14 mouse cellular contexts compared by ENCODE assay signal in genomic region chr1:84871131-84871530, GRCm38 (mm10). TPM values are rescaled to one million over a fixed set of nuclear protein-coding genes. Genes with fewer than 3 reads are reported as not detected.
DNase-seq lines count a peak whose midpoint lies in the region; ATAC-seq and TF ChIP-seq lines count a peak whose summit lies in the region.
"Had no signal": no experiment of that assay in that cellular context is flagged by ENCODE, and none has a peak within 500 bp of the region (broad histone marks: within the 10 kb centered on the region; RNA-seq: fewer than 3 reads in every experiment).

No protein-coding gene starts in this region.

- peak overlapping the region; percentile 100 for H3K27ac ChIP-seq in liver, adult 2 months (replicated peaks; ENCODE audit: insufficient read depth, low read depth, low read length)
- no peak overlapping the region for H3K27ac ChIP-seq in forebrain, embryonic 15.5 days (replicated peaks)
- H3K27ac ChIP-seq: midbrain, embryonic 13.5 days had no signal

- WGBS in liver, adult 2 months, result 16% methylated on average over 6 of the region's 6 CpGs
- 69% methylated on average over 5 of the region's 6 CpGs for WGBS in forebrain, embryonic 15.5 days

- H3K27me3 ChIP-seq in liver, adult 2 months (ENCODE audit: control insufficient read depth, insufficient read depth, low read length), result no peaks in the 10 kb centered on the region
- H3K27me3 ChIP-seq in forebrain, embryonic 15.5 days, result no peaks in the 10 kb centered on the region
- H3K27me3 ChIP-seq: CH12.LX; midbrain, embryonic 13.5 days had no signal

- no peak for TF ChIP-seq POLR2A in liver, adult 2 months (IDR thresholded peaks at IDR 0.05; ENCODE audit: extremely low read depth, insufficient read depth, low read length)

- peak; percentile 86 for DNase-seq in liver, adult 2 months (ENCODE audit: extremely low read depth, low read depth, low spot score)
- no peak for DNase-seq in liver
- peak; percentile 70 for DNase-seq in kidney, adult 18-20 months
- DNase-seq in kidney, postnatal 10 days, result peak; percentile 43
- no peak for DNase-seq in Muller cell, postnatal 12 days (ENCODE audit: inconsistent ontology term)
- DNase-seq: cerebellum, adult 2 months; heart, postnatal 10 days; thymus, postnatal 25 days had no signal

- H3K4me2 ChIP-seq in forebrain, embryonic 15.5 days (replicated peaks), result no peak overlapping the region
- H3K4me2 ChIP-seq: heart, embryonic 11.5 days; midbrain, embryonic 13.5 days had no signal

- H3K36me3 ChIP-seq in liver, adult 2 months (ENCODE audit: control insufficient read depth, insufficient read depth, low read length), result no peaks in the 10 kb centered on the region
- no peaks in the 10 kb centered on the region for H3K36me3 ChIP-seq in forebrain, embryonic 15.5 days
- H3K36me3 ChIP-seq: forebrain, embryonic 10.5 days; midbrain, embryonic 13.5 days had no signal

- no peak overlapping the region for H3K9ac ChIP-seq in liver, adult 2 months (ENCODE audit: low read depth, low read length)
- no peak overlapping the region for H3K9ac ChIP-seq in forebrain, embryonic 15.5 days (replicated peaks)
- H3K9ac ChIP-seq: midbrain, embryonic 13.5 days had no signal

- no peak for ATAC-seq in frontal cortex, adult (ENCODE audit: low TSS enrichment)
- ATAC-seq in forebrain, embryonic 15.5 days (replicated peaks), result no peak
- ATAC-seq: midbrain, embryonic 13.5 days had no signal

- peaks cover 13% of the 10 kb centered on the region for H3K4me1 ChIP-seq in liver, adult 2 months (ENCODE audit: control insufficient read depth, insufficient read depth, low read length)
- no peaks in the 10 kb centered on the region for H3K4me1 ChIP-seq in forebrain, embryonic 15.5 days

- no peaks in the 10 kb centered on the region for H3K79me2 ChIP-seq in liver, adult 2 months (ENCODE audit: control insufficient read depth, insufficient read depth, low read length)

- H3K9me3 ChIP-seq in forebrain, embryonic 15.5 days, result no peaks in the 10 kb centered on the region
- H3K9me3 ChIP-seq: forebrain, embryonic 10.5 days; midbrain, embryonic 13.5 days had no signal

- H3K4me3 ChIP-seq in liver, adult 2 months (ENCODE audit: insufficient read depth, low read depth, low read length), result no peak overlapping the region
- no peak overlapping the region for H3K4me3 ChIP-seq in forebrain, embryonic 15.5 days
- H3K4me3 ChIP-seq: forebrain, embryonic 10.5 days; midbrain, embryonic 13.5 days had no signal

- no peak for TF ChIP-seq CTCF in liver, adult 2 months (IDR thresholded peaks at IDR 0.05; ENCODE audit: low read depth, low read length)

RNA-seq across cellular contexts. Expression of gene Trip12, which starts 30.8 kb away (rescaled TPM):
- total RNA-seq in liver, adult 2 months (2014; rRNA removed), result 81.6 and 86.0 TPM in 2 replicates
- polyA plus RNA-seq in liver, adult 2 months (2012; rRNA removed), result 14.1 and 15.6 TPM in 2 replicates
- 53.8 and 55.5 TPM in 2 replicates for polyA plus RNA-seq in forebrain, embryonic 15.5 days (2015; fragmentation: Nextera tagmentation; extraction: Ambion mirVana)

RNA-seq across cellular contexts. Expression of gene Fbxo36, which starts 31.5 kb away (rescaled TPM):
- 3.2 and 5.6 TPM in 2 replicates for total RNA-seq in liver, adult 2 months (2014; rRNA removed)
- polyA plus RNA-seq in liver, adult 2 months (2012; rRNA removed), result 6.6 and 6.8 TPM in 2 replicates
- polyA plus RNA-seq in forebrain, embryonic 15.5 days (2015; fragmentation: Nextera tagmentation; extraction: Ambion mirVana), result 4.4 and 6.5 TPM in 2 replicates

Comparison
In these comparisons a context has a peak if more than half of its experiments do, and no peak if none do; other contexts are left out.
1. DNase-seq: peak in liver, adult 2 months (single experiment), kidney, adult 18-20 months (single experiment) and kidney, postnatal 10 days (single experiment); none in liver (single experiment) and Muller cell, postnatal 12 days (single experiment).